Mouse (Mus musculus) cortical plate, adult 2 months (tissue): ENCODE results near the gene Sec1. TPM values are rescaled to one million over a fixed set of nuclear protein-coding genes. Genes with fewer than 3 reads are reported as not detected.

Experiments
- H3K27ac ChIP-seq: fragments of 200-500 bp; 2 replicates; pipeline ENCODE4 v1.5.1; 2012; ENCODE audit warnings: low read length, control low read depth, inconsistent platforms; ENCODE audit not compliant: insufficient read depth
- H3K4me1 ChIP-seq: fragments of 200-500 bp; 2 replicates; pipeline ENCODE4 v1.6.1; 2011; ENCODE audit warnings: low read length; ENCODE audit not compliant: control insufficient read depth, insufficient read depth
- H3K4me3 ChIP-seq: fragments of 200-500 bp; 2 replicates; pipeline ENCODE4 v1.5.1; 2011; ENCODE audit warnings: mild to moderate bottlenecking, low read length, control low read depth; ENCODE audit not compliant: insufficient read depth
- CTCF ChIP-seq: fragments of 200-500 bp; IDR thresholded peaks from 2 replicates; pipeline ENCODE4 v1.5.1; 2011; ENCODE audit warnings: mild to moderate bottlenecking, control low read depth, low read length; ENCODE audit not compliant: insufficient read depth; ENCODE audit errors: extremely low read depth
- POLR2A ChIP-seq: fragments of 200-500 bp; IDR thresholded peaks from 2 replicates; pipeline ENCODE4 v1.6.1; 2011; ENCODE audit warnings: mild to moderate bottlenecking, low read length, control low read depth; ENCODE audit not compliant: insufficient read depth; ENCODE audit errors: extremely low read depth
- polyA plus RNA-seq: library from polyadenylated mRNA; depleted of rRNA; stranded (reverse); fragments of >200 nt; gene quantifications from 2 replicates; pipeline ENCODE4 v1.2.3, GENCODE M21; 2012; rRNA removed

The Sec1 gene
- polyA plus RNA-seq, 1 experiment = 6.6 TPM

GRCm38 (mm10) chr7:45638623-45639401 is 55.4 kb downstream of the Sec1 start:
- Histone ChIP-seq H3K27ac (no peak overlapping the region), H3K4me3 (peak overlapping the region; percentile 31), H3K4me1 (no peaks in the 10 kb centered on the region; the same call in 1 of the 2 replicates)
- TF ChIP-seq CTCF (no peak), POLR2A (peak; percentile 94)

DNA sequence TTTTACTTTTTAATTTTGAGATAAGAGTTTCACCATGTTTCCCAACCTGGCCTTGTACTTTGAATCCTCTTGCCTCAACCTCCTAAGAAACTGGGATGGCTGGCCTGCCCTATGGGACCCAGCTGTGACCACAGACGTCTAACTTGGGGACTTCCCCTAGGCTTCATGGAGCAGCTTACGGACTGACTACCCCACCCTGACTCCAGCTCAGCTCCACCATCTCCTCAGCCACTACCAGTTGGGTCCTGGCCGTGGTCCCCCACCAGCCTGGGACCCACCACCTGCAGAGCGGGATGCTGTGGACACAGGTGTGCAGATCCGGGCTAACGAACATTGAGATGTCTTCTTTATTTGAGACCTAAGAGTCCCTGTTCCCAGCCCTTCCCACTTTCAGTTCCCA is 56.5 kb downstream of the Sec1 start:
- Histone ChIP-seq H3K4me3 (no peak overlapping the region), H3K4me1 (no peaks in the 10 kb centered on the region; the same call in 1 of the 2 replicates), H3K27ac (no peak overlapping the region)
- no peak for TF ChIP-seq CTCF
- no peak for TF ChIP-seq POLR2A

DNA sequence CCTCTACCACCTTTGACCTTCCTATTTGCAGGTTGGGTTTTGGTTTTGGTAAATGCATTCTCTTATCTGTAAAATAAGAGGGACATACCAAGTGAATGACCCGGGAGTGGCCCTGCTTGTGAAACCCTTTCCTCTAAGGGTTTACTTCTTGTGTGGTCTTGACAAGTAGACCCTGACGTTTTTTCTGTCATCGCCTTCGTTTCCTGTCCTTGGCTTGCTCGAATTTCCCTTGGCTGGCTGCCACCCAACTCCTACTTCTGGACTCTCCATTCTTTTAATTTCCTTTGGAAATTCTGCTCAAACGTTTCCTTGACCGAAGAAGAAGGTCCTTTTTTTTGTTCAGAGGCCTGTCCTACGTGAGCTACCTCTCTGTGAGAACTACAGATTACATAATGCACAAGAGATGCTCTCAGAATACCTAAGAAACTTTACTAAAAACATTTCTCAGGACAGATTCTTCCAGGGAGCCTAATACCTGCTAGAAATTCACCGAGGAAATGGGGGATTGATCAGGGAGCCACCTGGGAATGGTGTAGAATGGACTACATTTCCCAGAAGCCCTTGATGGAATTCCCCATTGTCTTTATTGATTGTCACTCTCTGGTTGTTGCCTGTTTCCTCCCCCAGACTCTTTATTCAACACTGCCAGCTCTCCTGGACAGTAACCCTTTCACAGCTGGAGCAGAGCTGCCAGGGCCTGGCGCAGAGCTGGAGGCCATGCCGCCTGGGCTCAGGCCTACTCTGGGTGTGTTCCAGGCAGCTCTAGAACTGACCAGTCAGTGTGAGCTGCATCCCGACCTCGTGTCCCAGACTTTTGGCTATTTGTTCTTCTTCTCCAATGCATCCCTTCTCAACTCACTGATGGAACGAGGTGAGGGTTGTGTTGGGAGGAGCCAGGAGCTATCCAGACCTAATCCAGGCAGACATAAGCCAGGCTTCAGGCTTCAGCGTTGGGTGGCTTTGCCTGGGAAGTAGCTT is 58.2 kb downstream of the Sec1 start:
- TF ChIP-seq CTCF (no peak), POLR2A (no peak)
- H3K27ac ChIP-seq = no peak overlapping the region
- no peaks in the 10 kb centered on the region; the same call in 1 of the 2 replicates for H3K4me1 ChIP-seq
- H3K4me3 ChIP-seq = no peak overlapping the region

DNA sequence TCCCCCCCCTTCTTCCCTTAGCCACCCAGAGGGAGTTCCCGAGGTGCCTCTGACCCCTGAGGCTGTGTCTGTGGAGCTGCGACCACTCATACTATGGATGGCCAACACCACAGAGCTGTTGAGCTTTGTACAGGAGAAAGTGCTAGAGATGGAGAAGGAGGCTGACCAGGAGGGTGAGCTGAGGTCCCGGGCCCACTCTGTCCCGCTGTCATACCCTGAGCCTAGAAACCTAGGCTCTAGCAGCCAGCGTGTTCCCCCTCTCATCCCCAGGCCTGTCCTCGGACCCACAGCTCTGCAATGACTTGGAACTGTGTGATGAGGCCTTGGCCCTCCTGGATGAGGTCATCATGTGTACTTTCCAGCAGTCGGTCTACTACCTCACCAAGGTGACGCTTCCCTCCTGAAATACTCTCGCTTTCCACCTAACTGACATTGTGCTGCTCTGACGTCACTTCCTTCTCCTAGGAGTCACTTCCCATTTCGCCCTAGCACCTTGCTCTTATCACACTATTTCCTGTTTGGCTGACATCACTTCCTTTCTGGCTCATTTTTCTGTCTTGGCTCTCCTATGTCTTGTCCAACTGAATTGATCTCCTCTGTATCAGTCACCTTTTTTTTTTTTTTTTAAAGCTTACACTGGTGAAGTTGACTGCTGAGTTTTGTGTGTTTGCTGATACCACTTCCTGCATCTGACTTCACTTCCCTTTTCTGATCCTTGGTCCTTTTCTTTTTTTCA is 59.1 kb downstream of the Sec1 start:
- no peak overlapping the region for H3K27ac ChIP-seq
- H3K4me1 ChIP-seq = no peaks in the 10 kb centered on the region; the same call in 1 of the 2 replicates
- no peak overlapping the region for H3K4me3 ChIP-seq
- TF ChIP-seq CTCF (no peak), POLR2A (peak; percentile 31; the same call in 1 of the 2 replicates)

GRCm38 (mm10) chr7:45632499-45632898 is 61.7 kb downstream of the Sec1 start:
- Histone ChIP-seq H3K4me1 (no peaks in the 10 kb centered on the region), H3K4me3 (no peak overlapping the region), H3K27ac (no peak overlapping the region)
- TF ChIP-seq POLR2A (no peak), CTCF (no peak)

DNA sequence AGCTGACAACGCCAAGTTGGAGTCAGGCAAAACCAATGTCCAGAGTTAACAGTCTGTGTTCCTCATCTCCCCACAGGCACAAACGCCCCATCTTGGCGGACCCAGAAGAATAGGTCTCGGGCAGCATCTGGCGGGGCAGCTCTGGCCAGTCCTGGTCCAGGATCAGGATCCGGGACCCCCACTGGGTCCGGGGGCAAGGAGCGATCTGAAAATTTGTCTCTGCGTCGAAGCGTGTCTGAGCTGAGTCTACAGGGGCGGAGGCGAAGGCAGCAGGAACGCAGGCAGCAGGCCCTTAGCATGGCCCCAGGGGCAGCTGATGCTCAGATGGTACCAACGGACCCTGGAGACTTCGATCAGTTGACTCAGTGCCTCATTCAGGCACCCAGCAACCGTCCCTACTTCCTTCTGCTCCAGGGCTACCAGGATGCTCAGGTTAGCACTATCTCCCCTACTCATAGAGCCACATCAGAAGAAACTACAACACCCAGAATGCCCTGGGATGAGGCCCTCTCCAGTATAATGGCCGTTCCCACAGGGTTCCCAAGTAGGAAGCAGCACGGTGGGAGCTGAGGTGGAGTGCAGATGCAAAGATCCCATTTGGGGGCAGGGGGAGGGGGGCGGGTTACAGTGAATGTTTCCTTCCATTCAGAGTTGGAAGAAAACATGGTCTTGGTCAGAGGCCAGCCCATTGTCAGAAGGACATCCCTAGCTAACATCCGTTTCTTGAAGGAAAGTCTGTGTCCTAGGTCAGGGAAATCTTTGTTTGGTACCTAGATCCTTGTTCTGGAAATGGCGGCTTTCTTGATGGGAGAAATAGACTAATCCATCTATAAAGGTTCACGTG is 63.9 kb downstream of the Sec1 start:
- H3K27ac ChIP-seq = no peak overlapping the region
- TF ChIP-seq POLR2A (no peak), CTCF (no peak)
- H3K4me1 ChIP-seq = no peaks in the 10 kb centered on the region
- no peak overlapping the region; the same call in 1 of the 2 replicates for H3K4me3 ChIP-seq

- TF ChIP-seq POLR2A (no peak; the same call in 1 of the 2 replicates), CTCF (peak; percentile 42)
- no peaks in the 10 kb centered on the region for H3K4me1 ChIP-seq
- peak overlapping the region; percentile 34 for H3K4me3 ChIP-seq
- peak overlapping the region; percentile 42 for H3K27ac ChIP-seq
Measured at GRCm38 (mm10) chr7:45628364-45629294, 65.6 kb downstream of the Sec1 start.

Other genes with a start within 250 kb of the Sec1 start
- gene Ftl1, start 234.5 kb downstream of the Sec1 start, polyA plus RNA-seq = 588 and 637 TPM in 2 replicates
- gene Bax, start 227.5 kb downstream of the Sec1 start, polyA plus RNA-seq = 99.4 and 103 TPM in 2 replicates
- 0.11 and 0.13 TPM in 2 replicates for gene Tulp2, start 212.5 kb downstream of the Sec1 start, polyA plus RNA-seq
- 0.19 TPM in 1 of 2 replicates, not detected in the other for gene Gm45808, start 207.6 kb downstream of the Sec1 start, polyA plus RNA-seq
- 5.9 and 6.5 TPM in 2 replicates for gene Dhdh, start 205.6 kb downstream of the Sec1 start, polyA plus RNA-seq
- 88.2 and 99.6 TPM in 2 replicates for gene Nucb1, start 184.0 kb downstream of the Sec1 start, polyA plus RNA-seq
- 19.4 and 20.0 TPM in 2 replicates for gene Ppp1r15a, start 168.1 kb downstream of the Sec1 start, polyA plus RNA-seq
- 5.1 and 6.3 TPM in 2 replicates for gene Plekha4, start 168.1 kb downstream of the Sec1 start, polyA plus RNA-seq
- gene Hsd17b14, start 139.5 kb downstream of the Sec1 start, polyA plus RNA-seq = 0.45 and 0.54 TPM in 2 replicates
- gene Bcat2, start 124.2 kb downstream of the Sec1 start, polyA plus RNA-seq = 26.1 and 26.5 TPM in 2 replicates
- not detected in 2 replicates for gene Fgf21, start 78.9 kb downstream of the Sec1 start, polyA plus RNA-seq
- 0.09 and 0.15 TPM in 2 replicates for gene Fut1, start 77.1 kb downstream of the Sec1 start, polyA plus RNA-seq
- 0.09 and 0.13 TPM in 2 replicates for gene Izumo1, start 72.6 kb downstream of the Sec1 start, polyA plus RNA-seq
- 6.9 and 7.8 TPM in 2 replicates for gene Rasip1, start 66.9 kb downstream of the Sec1 start, polyA plus RNA-seq
- 5.2 and 7.1 TPM in 2 replicates for gene Mamstr, start 54.4 kb downstream of the Sec1 start, polyA plus RNA-seq
- 0.21 and 0.28 TPM in 2 replicates for gene Fut2, start 28.0 kb downstream of the Sec1 start, polyA plus RNA-seq
- 20.9 and 26.3 TPM in 2 replicates for gene Ntn5, start 10.4 kb downstream of the Sec1 start, polyA plus RNA-seq
- 351 and 377 TPM in 2 replicates for gene Car11, start 5.4 kb upstream of the Sec1 start, polyA plus RNA-seq
- gene Dbp, start 10.7 kb upstream of the Sec1 start, polyA plus RNA-seq = 251 and 257 TPM in 2 replicates
- 255 and 261 TPM in 2 replicates for gene Rpl18, start 21.1 kb upstream of the Sec1 start, polyA plus RNA-seq
- gene Sphk2, start 23.6 kb upstream of the Sec1 start, polyA plus RNA-seq = 22.5 and 23.5 TPM in 2 replicates
- 0.19 and 0.21 TPM in 2 replicates for gene Fam83e, start 26.8 kb upstream of the Sec1 start, polyA plus RNA-seq
- not detected in 2 replicates for gene Spaca4, start 31.4 kb upstream of the Sec1 start, polyA plus RNA-seq
- gene Lmtk3, start 89.3 kb upstream of the Sec1 start, polyA plus RNA-seq = 191 and 227 TPM in 2 replicates
- gene Sult2b1, start 90.3 kb upstream of the Sec1 start, polyA plus RNA-seq = 26.6 and 29.3 TPM in 2 replicates
- 161 and 162 TPM in 2 replicates for gene Cyth2, start 120.2 kb upstream of the Sec1 start, polyA plus RNA-seq
- gene Kcnj14, start 130.4 kb upstream of the Sec1 start, polyA plus RNA-seq = 1.8 and 2.6 TPM in 2 replicates
- gene Grwd1, start 136.5 kb upstream of the Sec1 start, polyA plus RNA-seq = 15.7 and 17.5 TPM in 2 replicates
- gene Kdelr1, start 178.4 kb upstream of the Sec1 start, polyA plus RNA-seq = 106 and 107 TPM in 2 replicates
- gene Grin2d, start 184.0 kb upstream of the Sec1 start, polyA plus RNA-seq = 9.0 and 10.0 TPM in 2 replicates
- gene Syngr4, start 202.3 kb upstream of the Sec1 start, polyA plus RNA-seq = 0.31 TPM in 1 of 2 replicates, not detected in the other
- 32.5 and 35.0 TPM in 2 replicates for gene Tmem143, start 202.5 kb upstream of the Sec1 start, polyA plus RNA-seq
- 8.9 and 10.4 TPM in 2 replicates for gene Emp3, start 227.0 kb upstream of the Sec1 start, polyA plus RNA-seq
- 3.0 and 3.9 TPM in 2 replicates for gene Ccdc114, start 229.7 kb upstream of the Sec1 start, polyA plus RNA-seq